10 mouse cellular contexts compared by ENCODE assay signal in the genomic region with DNA sequence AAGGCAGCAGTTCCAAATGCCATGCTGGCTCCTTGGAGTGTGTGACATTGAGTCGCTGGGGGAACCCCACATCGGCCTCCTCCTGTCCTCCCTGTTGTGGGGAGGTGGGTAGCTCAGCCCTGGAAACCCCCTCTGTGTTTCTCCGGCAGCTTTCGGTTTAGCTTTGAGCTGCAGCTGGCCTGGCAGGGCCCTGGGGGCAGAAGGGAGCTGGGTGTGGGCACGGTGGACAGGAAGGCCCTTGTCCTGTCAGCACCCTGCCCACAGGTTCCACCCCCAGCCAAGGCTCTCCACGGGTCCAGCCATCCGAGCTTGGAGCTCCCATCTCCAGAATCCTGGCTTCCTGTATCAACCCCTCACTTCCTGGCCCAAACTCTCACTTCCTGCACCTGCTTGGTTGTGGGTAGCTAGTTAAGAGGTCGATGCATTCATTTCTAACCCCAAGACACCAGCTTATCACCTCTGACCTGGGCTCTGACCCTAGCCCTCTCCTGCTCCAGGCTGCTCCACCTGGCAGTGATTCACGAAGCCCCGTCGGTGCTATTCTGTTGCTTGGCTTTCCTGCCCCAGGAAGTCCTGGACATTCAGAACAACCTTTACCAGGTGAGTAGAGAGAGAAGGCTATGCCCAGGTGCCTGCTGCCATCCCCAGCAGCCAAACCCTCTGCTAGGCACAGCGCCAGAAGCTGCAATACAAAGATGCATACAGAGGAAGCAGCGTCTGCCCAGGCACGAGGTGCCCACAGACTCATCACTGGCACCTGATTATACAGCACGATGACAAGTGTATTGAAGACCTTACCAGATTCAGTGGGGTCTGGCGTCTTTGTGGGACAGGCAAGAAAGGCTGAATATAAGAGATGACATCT. TPM values are rescaled to one million over a fixed set of nuclear protein-coding genes. Genes with fewer than 3 reads are reported as not detected.
DNase-seq lines count a peak whose midpoint lies in the region; ATAC-seq and TF ChIP-seq lines count a peak whose summit lies in the region.
"Had no signal": no experiment of that assay in that cellular context is flagged by ENCODE, and none has a peak within 500 bp of the region (broad histone marks: within the 10 kb centered on the region; RNA-seq: fewer than 3 reads in every experiment).

No protein-coding gene starts in this region.

- no peak overlapping the region for H3K4me3 ChIP-seq in heart, embryonic 11.5 days (ENCODE audit: low read depth, low read length)
- peak overlapping the region; percentile 97 for H3K4me3 ChIP-seq in spleen, adult 2 months (ENCODE audit: extremely low read depth, insufficient read depth, insufficient read length)
- 0 out of 2 replicates have a peak overlapping the region, but pooled peaks have one; percentile 2 for H3K4me3 ChIP-seq in limb, embryonic 10.5 days

- no peaks in the 10 kb centered on the region for H3K36me3 ChIP-seq in heart, embryonic 11.5 days (ENCODE audit: control insufficient read depth, insufficient read depth, low read length)
- peaks cover 28% of the 10 kb centered on the region for H3K36me3 ChIP-seq in spleen, adult 2 months (ENCODE audit: control insufficient read depth, insufficient read depth, low read length)
- H3K36me3 ChIP-seq in limb, embryonic 10.5 days, result no peaks in the 10 kb centered on the region

- no peaks in the 10 kb centered on the region for H3K9me3 ChIP-seq in heart, embryonic 11.5 days (replicated peaks; ENCODE audit: control insufficient read depth, low read length)
- H3K9me3 ChIP-seq in limb, embryonic 10.5 days (replicated peaks), result no peaks in the 10 kb centered on the region

- TF ChIP-seq CTCF in spleen, adult 2 months (IDR thresholded peaks at IDR 0.05; ENCODE audit: extremely low read depth, insufficient read depth, insufficient read length, insufficient replicate concordance), result no peak

- no peak overlapping the region for H3K27ac ChIP-seq in heart, embryonic 11.5 days (ENCODE audit: low read depth, low read length)
- peak overlapping the region; percentile 89 for H3K27ac ChIP-seq in spleen, adult 2 months (ENCODE audit: insufficient read depth, low read length)
- no peak overlapping the region for H3K27ac ChIP-seq in limb, embryonic 10.5 days

- H3K4me2 ChIP-seq in heart, embryonic 11.5 days, result peak overlapping the region; percentile 5; the same call in 1 of the 2 replicates

- no peak for ATAC-seq in heart, embryonic 11.5 days (replicated peaks; ENCODE audit: insufficient number of reproducible peaks, low FRiP score, low TSS enrichment)

- H3K4me1 ChIP-seq in heart, embryonic 11.5 days (ENCODE audit: control insufficient read depth, insufficient read depth, low read length), result 0 out of 2 replicates have a peak, but pooled peaks cover 3% of the 10 kb centered on the region
- H3K4me1 ChIP-seq in spleen, adult 2 months (ENCODE audit: control insufficient read depth, insufficient read depth, insufficient read length), result peaks cover 9% of the 10 kb centered on the region; the same call in 1 of the 2 replicates
- H3K4me1 ChIP-seq in limb, embryonic 10.5 days, result peaks cover 45% of the 10 kb centered on the region

- intact Hi-C loops in left cerebral cortex, postnatal 14 days (cut with DNase I), result no loop called here

- TF ChIP-seq POLR2A in spleen, adult 2 months (IDR thresholded peaks at IDR 0.05; ENCODE audit: low read depth, low read length), result no peak

- H3K27me3 ChIP-seq in heart, embryonic 11.5 days (ENCODE audit: control insufficient read depth, insufficient read depth, low read length), result peaks cover 19% of the 10 kb centered on the region
- H3K27me3 ChIP-seq in spleen, adult 2 months (ENCODE audit: control insufficient read depth, insufficient read depth, low read length), result no peaks in the 10 kb centered on the region
- H3K27me3 ChIP-seq in limb, embryonic 10.5 days (ENCODE audit: low read depth, poor library complexity, severe bottlenecking), result peaks cover 37% of the 10 kb centered on the region

- no peak for DNase-seq in heart, adult 9 months (ENCODE audit: low spot score in 2 of 2)
- peak in 1 of 2 experiments; percentile 58 for DNase-seq in spleen, adult 2 months (ENCODE audit: low read depth in 1 of 2, low spot score in 2 of 2)
- no peak for DNase-seq in spleen, adult 12 weeks (ENCODE audit: low spot score)
- DNase-seq in limb, embryonic 10.5 days (ENCODE audit: low spot score), result no peak
- peak; percentile 66 for DNase-seq in thymus, postnatal 4 days
- DNase-seq in left cerebral cortex, postnatal 14 days (ENCODE audit: low spot score in 2 of 2), result no peak
- no peak for DNase-seq in urinary bladder, adult 18-20 months (ENCODE audit: low spot score in 2 of 2)
- DNase-seq: gastrocnemius, postnatal 36 days had no signal

- 55% methylated on average over 16 of the region's 16 CpGs for WGBS in heart, embryonic 11.5 days (ENCODE audit: insufficient replicate concordance)
- WGBS in spleen, adult 2 months, result 11% methylated on average over 16 of the region's 16 CpGs
- 76% methylated on average over 16 of the region's 16 CpGs for WGBS in limb, embryonic 10.5 days

- no peak overlapping the region for H3K9ac ChIP-seq in heart, embryonic 11.5 days (ENCODE audit: low read depth, low read length)

RNA-seq across cellular contexts. Expression of a gene that starts 2.7 kb away (rescaled TPM):
- 2.4 TPM in 2 replicates for polyA plus RNA-seq in heart, embryonic 11.5 days (2014; fragmentation: Nextera tagmentation; extraction: Ambion mirVana)
- 50.4 and 65.9 TPM in 2 replicates for polyA plus RNA-seq in spleen, adult 2 months (2012; rRNA removed)
- polyA plus RNA-seq in limb, embryonic 10.5 days (2016; fragmentation: Nextera tagmentation; extraction: Ambion mirVana), result 5.1 and 5.2 TPM in 2 replicates
- 1 to 10 TPM; 1.8 to 2.0 TPM for total RNA-seq in left cerebral cortex, postnatal 14 days (2021)

RNA-seq across cellular contexts. Expression of a gene that starts 5.4 kb away (rescaled TPM):
- 87.2 and 91.0 TPM in 2 replicates for polyA plus RNA-seq in heart, embryonic 11.5 days (2014; fragmentation: Nextera tagmentation; extraction: Ambion mirVana)
- 70.9 and 71.3 TPM in 2 replicates for polyA plus RNA-seq in spleen, adult 2 months (2012; rRNA removed)
- 102 and 105 TPM in 2 replicates for polyA plus RNA-seq in limb, embryonic 10.5 days (2016; fragmentation: Nextera tagmentation; extraction: Ambion mirVana)
- 10 to 100 TPM; 41.6 to 46.1 TPM for total RNA-seq in left cerebral cortex, postnatal 14 days (2021)

RNA-seq across cellular contexts. Expression of a gene that starts 8.8 kb away (rescaled TPM):
- 1.00 and 1.0 TPM in 2 replicates for polyA plus RNA-seq in heart, embryonic 11.5 days (2014; fragmentation: Nextera tagmentation; extraction: Ambion mirVana)
- 2.3 and 2.8 TPM in 2 replicates for polyA plus RNA-seq in spleen, adult 2 months (2012; rRNA removed)
- polyA plus RNA-seq in limb, embryonic 10.5 days (2016; fragmentation: Nextera tagmentation; extraction: Ambion mirVana), result 4.1 and 6.8 TPM in 2 replicates
- 100 to 1,000 TPM; 114 to 120 TPM for total RNA-seq in left cerebral cortex, postnatal 14 days (2021)
- total RNA-seq: megakaryocyte-erythroid progenitor cell, adult 5-6 weeks had no signal

RNA-seq across cellular contexts. Expression of a gene that starts 14.8 kb away (rescaled TPM):
- polyA plus RNA-seq in heart, embryonic 11.5 days (2014; fragmentation: Nextera tagmentation; extraction: Ambion mirVana), result 1,458 and 1,495 TPM in 2 replicates
- 194 and 202 TPM in 2 replicates for polyA plus RNA-seq in spleen, adult 2 months (2012; rRNA removed)
- 2,007 and 2,405 TPM in 2 replicates for polyA plus RNA-seq in limb, embryonic 10.5 days (2016; fragmentation: Nextera tagmentation; extraction: Ambion mirVana)
- 1,000 to 10,000 TPM; 1,454 to 1,586 TPM for total RNA-seq in left cerebral cortex, postnatal 14 days (2021)

RNA-seq across cellular contexts. Expression of a gene that starts 35.0 kb away (rescaled TPM):
- polyA plus RNA-seq in heart, embryonic 11.5 days (2014; fragmentation: Nextera tagmentation; extraction: Ambion mirVana), result 0.13 and 0.23 TPM in 2 replicates
- polyA plus RNA-seq in spleen, adult 2 months (2012; rRNA removed), result 0.16 and 0.45 TPM in 2 replicates
- polyA plus RNA-seq in limb, embryonic 10.5 days (2016; fragmentation: Nextera tagmentation; extraction: Ambion mirVana), result 1.4 and 1.5 TPM in 2 replicates
- 1 to 10 TPM in 1 of 2 experiments, under 1 TPM in 1; 0.68 to 1.1 TPM for total RNA-seq in left cerebral cortex, postnatal 14 days (2021)
- total RNA-seq: gastrocnemius, postnatal 36 days; megakaryocyte-erythroid progenitor cell, adult 5-6 weeks had no signal
